8 mouse cellular contexts compared by ENCODE assay signal in the genomic region with DNA sequence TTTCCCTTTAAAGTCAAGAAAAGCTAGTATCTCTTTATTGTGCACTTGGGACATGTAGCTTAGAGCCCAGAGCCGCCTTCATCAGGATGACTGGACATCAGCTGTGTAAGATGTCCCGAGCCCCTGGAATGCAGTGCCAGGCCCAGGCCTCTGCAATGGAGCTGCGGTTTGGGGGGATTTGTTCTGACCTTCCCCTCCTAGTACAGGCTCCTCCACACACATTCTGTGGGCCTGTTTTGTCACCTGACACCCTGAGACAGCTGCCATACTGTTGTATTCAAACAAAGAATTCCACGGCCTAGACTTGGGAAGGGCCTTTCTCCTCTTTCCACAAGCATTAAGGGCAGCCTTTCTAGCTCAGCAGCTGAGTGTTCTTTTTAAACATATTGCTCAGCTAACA. TPM values are rescaled to one million over a fixed set of nuclear protein-coding genes. Genes with fewer than 3 reads are reported as not detected.
DNase-seq lines count a peak whose midpoint lies in the region; ATAC-seq and TF ChIP-seq lines count a peak whose summit lies in the region.
"Had no signal": no experiment of that assay in that cellular context is flagged by ENCODE, and none has a peak within 500 bp of the region (broad histone marks: within the 10 kb centered on the region; RNA-seq: fewer than 3 reads in every experiment).

No protein-coding gene starts in this region.

- no peak for TF ChIP-seq POLR2A in cortical plate, adult 2 months (IDR thresholded peaks at IDR 0.05; ENCODE audit: extremely low read depth, insufficient read depth, low read length)

- H3K27me3 ChIP-seq in kidney, embryonic 14.5 days (ENCODE audit: control insufficient read depth, insufficient read depth, low read length): no peaks in the 10 kb centered on the region
- no peaks in the 10 kb centered on the region for H3K27me3 ChIP-seq in forebrain, embryonic 15.5 days
- H3K27me3 ChIP-seq in neural tube, embryonic 11.5 days (ENCODE audit: control insufficient read depth, insufficient read depth, low read length): no peaks in the 10 kb centered on the region

- no peak overlapping the region for H3K9ac ChIP-seq in kidney, embryonic 14.5 days (ENCODE audit: low read depth, low read length)
- H3K9ac ChIP-seq in forebrain, embryonic 15.5 days (replicated peaks): no peak overlapping the region
- no peak overlapping the region for H3K9ac ChIP-seq in neural tube, embryonic 11.5 days (ENCODE audit: low read length)

- no peak for TF ChIP-seq CTCF in cortical plate, adult 2 months (IDR thresholded peaks at IDR 0.05; ENCODE audit: extremely low read depth, insufficient read depth, low read length)

- H3K4me3 ChIP-seq in kidney, embryonic 14.5 days (ENCODE audit: low read length): no peak overlapping the region
- no peak overlapping the region for H3K4me3 ChIP-seq in cortical plate, adult 2 months (ENCODE audit: insufficient read depth, low read length)
- H3K4me3 ChIP-seq in forebrain, embryonic 15.5 days: no peak overlapping the region
- H3K4me3 ChIP-seq in neural tube, embryonic 11.5 days (ENCODE audit: low read depth, low read length): no peak overlapping the region

- H3K27ac ChIP-seq in kidney, embryonic 14.5 days (ENCODE audit: low read depth, low read length): peak overlapping the region; percentile 12; the same call in 1 of the 2 replicates
- peak overlapping the region; percentile 43 for H3K27ac ChIP-seq in cortical plate, adult 2 months (ENCODE audit: insufficient read depth, low read length)
- no peak overlapping the region for H3K27ac ChIP-seq in forebrain, embryonic 15.5 days (replicated peaks)
- H3K27ac ChIP-seq in neural tube, embryonic 11.5 days (ENCODE audit: low read depth, low read length): 0 out of 2 replicates have a peak overlapping the region, but pooled peaks have one; percentile 23

- no peaks in the 10 kb centered on the region for H3K4me1 ChIP-seq in kidney, embryonic 14.5 days (ENCODE audit: control insufficient read depth, insufficient read depth, low read length)
- peaks cover 16% of the 10 kb centered on the region for H3K4me1 ChIP-seq in cortical plate, adult 2 months (ENCODE audit: control insufficient read depth, insufficient read depth, low read length)
- 0 out of 2 replicates have a peak, but pooled peaks cover 4% of the 10 kb centered on the region for H3K4me1 ChIP-seq in forebrain, embryonic 15.5 days
- H3K4me1 ChIP-seq in neural tube, embryonic 11.5 days (ENCODE audit: control insufficient read depth, insufficient read depth, low read length): no peaks in the 10 kb centered on the region

- H3K9me3 ChIP-seq in kidney, embryonic 14.5 days (ENCODE audit: control insufficient read depth, low read length): no peaks in the 10 kb centered on the region
- no peaks in the 10 kb centered on the region for H3K9me3 ChIP-seq in forebrain, embryonic 15.5 days
- no peaks in the 10 kb centered on the region for H3K9me3 ChIP-seq in neural tube, embryonic 11.5 days (ENCODE audit: control insufficient read depth, low read length)

- H3K36me3 ChIP-seq in kidney, embryonic 14.5 days (ENCODE audit: control insufficient read depth, insufficient read depth, low read length): peaks cover 37% of the 10 kb centered on the region
- H3K36me3 ChIP-seq in forebrain, embryonic 15.5 days: peaks cover 30% of the 10 kb centered on the region
- no peaks in the 10 kb centered on the region for H3K36me3 ChIP-seq in neural tube, embryonic 11.5 days (ENCODE audit: control insufficient read depth, insufficient read depth, low read length)

- no peak overlapping the region for H3K4me2 ChIP-seq in kidney, embryonic 14.5 days (replicated peaks; ENCODE audit: low read depth, low read length)
- no peak overlapping the region for H3K4me2 ChIP-seq in forebrain, embryonic 15.5 days (replicated peaks)
- no peak overlapping the region for H3K4me2 ChIP-seq in neural tube, embryonic 11.5 days (ENCODE audit: low read depth)

- DNase-seq in kidney, adult 9 months: no peak
- no peak for DNase-seq in neural tube, embryonic 11.5 days (ENCODE audit: low spot score)
- no peak for DNase-seq in layer of hippocampus, postnatal 25 days (ENCODE audit: extremely low spot score in 1 of 2, low spot score in 1 of 2)
- DNase-seq: lung, postnatal 36 days had no signal

- ATAC-seq in kidney, embryonic 14.5 days (ENCODE audit: low FRiP score, low TSS enrichment): peak; percentile 58; the same call in 1 of the 2 replicates
- peak; percentile 42; the same call in 1 of the 2 replicates for ATAC-seq in forebrain, embryonic 15.5 days (replicated peaks)
- ATAC-seq in neural tube, embryonic 11.5 days (ENCODE audit: insufficient read depth, low FRiP score, low TSS enrichment): no peak; the same call in 1 of the 2 replicates
- no peak for ATAC-seq in cerebellum, adult (ENCODE audit: insufficient number of reproducible peaks, low FRiP score, low TSS enrichment)

- 32% methylated on average over 4 of the region's 4 CpGs for WGBS in kidney, embryonic 14.5 days
- WGBS in forebrain, embryonic 15.5 days: 29% methylated on average over 4 of the region's 4 CpGs
- WGBS in neural tube, embryonic 11.5 days: 49% methylated on average over 4 of the region's 4 CpGs

RNA-seq across cellular contexts. Expression of gene Otulin, which starts 35.5 kb away (rescaled TPM):
- 38.5 and 41.3 TPM in 2 replicates for polyA plus RNA-seq in kidney, embryonic 14.5 days (2014; fragmentation: Nextera tagmentation; extraction: Ambion mirVana)
- 23.9 and 24.0 TPM in 2 replicates for polyA plus RNA-seq in cortical plate, adult 2 months (2012; rRNA removed)
- polyA plus RNA-seq in forebrain, embryonic 15.5 days (2015; fragmentation: Nextera tagmentation; extraction: Ambion mirVana): 28.6 and 30.7 TPM in 2 replicates
- 32.8 and 34.6 TPM in 2 replicates for polyA plus RNA-seq in neural tube, embryonic 11.5 days (2014; fragmentation: Nextera tagmentation; extraction: Ambion mirVana)
- 10 to 100 TPM; 20.2 to 20.9 TPM for total RNA-seq in layer of hippocampus, postnatal 25 days (2021)

Comparison
In these comparisons a context has a peak if more than half of its experiments do, and no peak if none do; other contexts are left out.
1. ATAC-seq: peak in kidney, embryonic 14.5 days (single experiment) and forebrain, embryonic 15.5 days (single experiment); none in neural tube, embryonic 11.5 days (single experiment) and cerebellum, adult (single experiment).